ENCODE assay signal across 12 mouse cellular contexts in genomic region chr5:112641131-112641530, GRCm38 (mm10).
DNase-seq lines count a peak whose midpoint lies in the region; ATAC-seq and TF ChIP-seq lines count a peak whose summit lies in the region.
"Had no signal": no experiment of that assay in that cellular context is flagged by ENCODE, and none has a peak within 500 bp of the region (broad histone marks: within the 10 kb centered on the region; RNA-seq: fewer than 3 reads in every experiment).

No protein-coding gene starts in this region.

- H3K9ac ChIP-seq in heart, embryonic 16.5 days (ENCODE audit: low read length), result no peak overlapping the region
- H3K9ac ChIP-seq in heart, adult 2 months (ENCODE audit: low read depth, low read length), result no peak overlapping the region
- H3K9ac ChIP-seq in embryonic facial prominence, embryonic 11.5 days (replicated peaks; ENCODE audit: low read length), result no peak overlapping the region; the same call in 1 of the 2 replicates
- H3K9ac ChIP-seq in hindbrain, embryonic 14.5 days, result peak overlapping the region; percentile 12; the same call in 1 of the 2 replicates
- H3K9ac ChIP-seq in midbrain, embryonic 14.5 days (replicated peaks; ENCODE audit: low read length), result 0 out of 2 replicates have a peak overlapping the region, but pooled peaks have one; percentile 22

- H3K4me3 ChIP-seq in heart, embryonic 16.5 days (ENCODE audit: low read length), result no peak overlapping the region; the same call in 1 of the 2 replicates
- H3K4me3 ChIP-seq in heart, adult 2 months, result no peak overlapping the region
- H3K4me3 ChIP-seq in embryonic facial prominence, embryonic 11.5 days (ENCODE audit: low read depth, low read length), result no peak overlapping the region
- H3K4me3 ChIP-seq in hindbrain, embryonic 14.5 days (replicated peaks; ENCODE audit: low read length), result no peak overlapping the region
- no peak overlapping the region for H3K4me3 ChIP-seq in midbrain, embryonic 14.5 days (replicated peaks; ENCODE audit: low read depth, low read length)

- peaks cover 47% of the 10 kb centered on the region for H3K27me3 ChIP-seq in heart, embryonic 16.5 days (ENCODE audit: control insufficient read depth, insufficient read depth, low read length)
- H3K27me3 ChIP-seq in heart, adult 2 months (ENCODE audit: control insufficient read depth, insufficient read depth, low read length), result peaks cover 2% of the 10 kb centered on the region; the same call in 1 of the 2 replicates
- H3K27me3 ChIP-seq in embryonic facial prominence, embryonic 11.5 days (ENCODE audit: control insufficient read depth, insufficient read depth, low read length), result no peaks in the 10 kb centered on the region
- no peaks in the 10 kb centered on the region for H3K27me3 ChIP-seq in hindbrain, embryonic 14.5 days (ENCODE audit: control insufficient read depth, insufficient read depth, low read length)
- no peaks in the 10 kb centered on the region for H3K27me3 ChIP-seq in midbrain, embryonic 14.5 days (ENCODE audit: control insufficient read depth, insufficient read depth, low read length)
- H3K27me3 ChIP-seq: CH12.LX had no signal

- no peak for ATAC-seq in heart, embryonic 16.5 days (replicated peaks; ENCODE audit: extremely low read depth, insufficient read depth, low FRiP score)
- ATAC-seq in embryonic facial prominence, embryonic 11.5 days (replicated peaks; ENCODE audit: insufficient number of reproducible peaks, low FRiP score, low TSS enrichment, low read depth), result no peak
- no peak for ATAC-seq in hindbrain, embryonic 14.5 days (ENCODE audit: low FRiP score)
- no peak for ATAC-seq in midbrain, embryonic 14.5 days (ENCODE audit: low FRiP score, low TSS enrichment)

- intact Hi-C loops in heart, adult 2 months (cut with DNase I), result no loop called here

- no peak for DNase-seq in heart, adult 2 months
- no peak for DNase-seq in embryonic facial prominence, embryonic 11.5 days (ENCODE audit: low spot score)
- DNase-seq in hindbrain, embryonic 14.5 days (ENCODE audit: low spot score), result no peak
- no peak for DNase-seq in midbrain, embryonic 14.5 days
- no peak for DNase-seq in cerebellum, adult 9-11 months
- DNase-seq in embryo, embryonic 10.5 days (ENCODE audit: low spot score), result no peak
- no peak for DNase-seq in right cerebral cortex, postnatal 36 days (ENCODE audit: low spot score in 2 of 2)
- DNase-seq: lung, adult 2 months; right cerebral cortex, postnatal 4 days; thymus, postnatal 25 days had no signal

- no peaks in the 10 kb centered on the region for H3K79me2 ChIP-seq in heart, adult 2 months (replicated peaks; ENCODE audit: control insufficient read depth, insufficient read depth, low read length)

- H3K4me2 ChIP-seq in heart, embryonic 16.5 days (ENCODE audit: low read depth, low read length), result peak overlapping the region; percentile 28
- H3K4me2 ChIP-seq in embryonic facial prominence, embryonic 11.5 days (ENCODE audit: low read depth, low read length), result peak overlapping the region; percentile 23
- 0 out of 2 replicates have a peak overlapping the region, but pooled peaks have one; percentile 5 for H3K4me2 ChIP-seq in hindbrain, embryonic 14.5 days (replicated peaks)
- peak overlapping the region; percentile 24; the same call in 1 of the 2 replicates for H3K4me2 ChIP-seq in midbrain, embryonic 14.5 days (ENCODE audit: low read length)

- no peaks in the 10 kb centered on the region; the same call in 1 of the 2 replicates for H3K9me3 ChIP-seq in heart, embryonic 16.5 days (replicated peaks; ENCODE audit: control insufficient read depth, low read length)
- H3K9me3 ChIP-seq in embryonic facial prominence, embryonic 11.5 days (replicated peaks; ENCODE audit: control insufficient read depth, low read length), result no peaks in the 10 kb centered on the region; the same call in 1 of the 2 replicates
- H3K9me3 ChIP-seq in hindbrain, embryonic 14.5 days (ENCODE audit: control insufficient read depth, low read length), result no peaks in the 10 kb centered on the region
- no peaks in the 10 kb centered on the region for H3K9me3 ChIP-seq in midbrain, embryonic 14.5 days (ENCODE audit: control insufficient read depth, low read length)

- 13% methylated on average over 20 of the region's 20 CpGs for WGBS in heart, embryonic 16.5 days
- 15% methylated on average over 20 of the region's 20 CpGs for WGBS in heart, adult 2 months
- whole genome bisulfite sequencing in embryonic facial prominence, embryonic 11.5 days, result 9% methylated on average over 20 of the region's 20 CpGs
- 9% methylated on average over 20 of the region's 20 CpGs for WGBS in hindbrain, embryonic 14.5 days
- 6% methylated on average over 20 of the region's 20 CpGs for WGBS in midbrain, embryonic 14.5 days

- H3K4me1 ChIP-seq in heart, embryonic 16.5 days (ENCODE audit: control insufficient read depth, insufficient read depth, low read length), result peaks cover 3% of the 10 kb centered on the region
- H3K4me1 ChIP-seq in heart, adult 2 months (ENCODE audit: control insufficient read depth, insufficient read depth, low read length), result no peaks in the 10 kb centered on the region
- H3K4me1 ChIP-seq in embryonic facial prominence, embryonic 11.5 days (ENCODE audit: control insufficient read depth, insufficient read depth, low read length), result no peaks in the 10 kb centered on the region
- peaks cover 12% of the 10 kb centered on the region; the same call in 1 of the 2 replicates for H3K4me1 ChIP-seq in hindbrain, embryonic 14.5 days (replicated peaks; ENCODE audit: control insufficient read depth, insufficient read depth, low read length)
- peaks cover 10% of the 10 kb centered on the region for H3K4me1 ChIP-seq in midbrain, embryonic 14.5 days (ENCODE audit: control insufficient read depth, insufficient read depth, low read length)

- TF ChIP-seq CTCF in heart, adult 2 months (IDR thresholded peaks at IDR 0.05), result no peak

- H3K27ac ChIP-seq in heart, embryonic 16.5 days (ENCODE audit: low read length), result no peak overlapping the region
- no peak overlapping the region for H3K27ac ChIP-seq in heart, adult 2 months
- H3K27ac ChIP-seq in embryonic facial prominence, embryonic 11.5 days (replicated peaks; ENCODE audit: low read depth, low read length), result no peak overlapping the region
- no peak overlapping the region for H3K27ac ChIP-seq in hindbrain, embryonic 14.5 days
- H3K27ac ChIP-seq in midbrain, embryonic 14.5 days (replicated peaks; ENCODE audit: low read depth, low read length), result 0 out of 2 replicates have a peak overlapping the region, but pooled peaks have one; percentile 20

- TF ChIP-seq POLR2A in heart, adult 2 months (IDR thresholded peaks at IDR 0.05; ENCODE audit: insufficient read depth, low read depth, low read length), result no peak

- no peak for TF ChIP-seq EP300 in heart, adult 2 months (IDR thresholded peaks at IDR 0.05; ENCODE audit: insufficient read depth, low read depth, low read length)

- no peaks in the 10 kb centered on the region for H3K36me3 ChIP-seq in heart, embryonic 16.5 days (ENCODE audit: control insufficient read depth, insufficient read depth)
- no peaks in the 10 kb centered on the region for H3K36me3 ChIP-seq in heart, adult 2 months (ENCODE audit: control insufficient read depth, insufficient read depth, low read length)
- no peaks in the 10 kb centered on the region for H3K36me3 ChIP-seq in embryonic facial prominence, embryonic 11.5 days (replicated peaks; ENCODE audit: control insufficient read depth, insufficient read depth, low read depth, low read length)
- H3K36me3 ChIP-seq in hindbrain, embryonic 14.5 days (replicated peaks; ENCODE audit: control insufficient read depth, insufficient read depth), result no peaks in the 10 kb centered on the region
- H3K36me3 ChIP-seq in midbrain, embryonic 14.5 days (ENCODE audit: control insufficient read depth, insufficient read depth, low read length), result no peaks in the 10 kb centered on the region

Comparison
In these comparisons a context has a peak if more than half of its experiments do, and no peak if none do; other contexts are left out.
1. H3K9ac ChIP-seq: peak in hindbrain, embryonic 14.5 days (single experiment) and midbrain, embryonic 14.5 days (single experiment); none in heart, embryonic 16.5 days (single experiment), heart, adult 2 months (single experiment) and embryonic facial prominence, embryonic 11.5 days (single experiment).
2. Peak in every context shown above with its lines, with median percentiles within 50 percentile points of each other: H3K4me2 ChIP-seq.